Mouse (Mus musculus) liver, embryonic 13.5 days (tissue): ENCODE measurements around the gene 2310033P09Rik. TPM values are rescaled to one million over a fixed set of nuclear protein-coding genes. Genes with fewer than 3 reads are reported as not detected.

Experiments
- ATAC-seq: fragments of 200-750 bp; cut with Nextera tagmentation; 2 replicates; pipeline ENCODE4 v1.8.0; 2017; ENCODE audit warnings: low read depth, mild to moderate bottlenecking, moderate number of reproducible peaks, moderate library complexity
- DNase-seq: peaks from one replicate; pipeline ENCODE4 v3.0.0; 2022
- H3K27ac ChIP-seq: fragments of 300-500 bp; sonication (generic); 2 replicates; pipeline ENCODE4 v1.5.1; 2015; ENCODE audit warnings: moderate library complexity, mild to moderate bottlenecking, inconsistent platforms
- H3K27me3 ChIP-seq: fragments of 300-500 bp; sonication (generic); 2 replicates; pipeline ENCODE4 v1.6.1; 2015; ENCODE audit warnings: mild to moderate bottlenecking, inconsistent platforms
- H3K36me3 ChIP-seq: fragments of 300-500 bp; sonication (generic); 2 replicates; pipeline ENCODE4 v1.6.1; 2015; ENCODE audit warnings: mild to moderate bottlenecking, inconsistent platforms
- H3K4me1 ChIP-seq: fragments of 300-500 bp; sonication (generic); replicated peaks from 2 replicates; pipeline ENCODE4 v1.6.1; 2015; ENCODE audit warnings: inconsistent platforms
- H3K4me2 ChIP-seq: fragments of 300-500 bp; sonication (generic); 2 replicates; pipeline ENCODE4 v1.6.1; 2015; ENCODE audit warnings: inconsistent platforms, mild to moderate bottlenecking, moderate library complexity
- H3K4me3 ChIP-seq: fragments of 300-500 bp; sonication (generic); replicated peaks from 2 replicates; pipeline ENCODE4 v1.5.1; 2015; ENCODE audit warnings: mild to moderate bottlenecking, inconsistent platforms
- H3K9ac ChIP-seq: fragments of 300-500 bp; sonication (generic); 2 replicates; pipeline ENCODE4 v1.6.1; 2015; ENCODE audit warnings: mild to moderate bottlenecking, inconsistent platforms
- H3K9me3 ChIP-seq: fragments of 300-500 bp; sonication (generic); replicated peaks from 2 replicates; pipeline ENCODE4 v1.6.1; 2016; ENCODE audit warnings: inconsistent platforms
- WGBS: fragments of 180-500 bp; shearing (Covaris S2); methylation state at CpG from one replicate; pipeline ENCODE4 v1.1.7; 2015; ENCODE audit not compliant: insufficient replicate concordance; 5-methylcytosine and 5-hydroxymethylcytosine counted together
- polyA plus RNA-seq: library from polyadenylated mRNA; unstranded; fragments of >200 nt; fragmentation: Nextera tagmentation; extraction: Ambion mirVana; gene quantifications from 2 replicates; pipeline ENCODE4 v1.2.1, GENCODE M21; 2015

Gene 2310033P09Rik
- polyA plus RNA-seq, 1 experiment from 2014 or later, result 26.2 TPM

- ATAC-seq, result no peak
Observed at GRCm38 (mm10) chr11:59174189-59174838, 33.8 kb upstream of the 2310033P09Rik start.

GRCm38 (mm10) chr11:59176475-59176874 is 31.6 kb upstream of the 2310033P09Rik start:
- DNase-seq, result no peak

More at GRCm38 (mm10) chr11:59174189-59174838, 33.8 kb upstream of the 2310033P09Rik start:
- DNase-seq, result no peak
- Histone ChIP-seq H3K9ac (no peak overlapping the region), H3K4me1 (peaks cover 7% of the 10 kb centered on the region; the same call in 1 of the 2 replicates), H3K4me2 (no peak overlapping the region), H3K36me3 (no peaks in the 10 kb centered on the region), H3K4me3 (no peak overlapping the region), H3K27ac (no peak overlapping the region), H3K9me3 (no peaks in the 10 kb centered on the region), H3K27me3 (peaks cover 81% of the 10 kb centered on the region)
- 49% methylated on average over 6 of the region's 6 CpGs for WGBS

GRCm38 (mm10) chr11:59176921-59177320 is 31.2 kb upstream of the 2310033P09Rik start:
- Histone ChIP-seq H3K4me3 (0 out of 2 replicates have a peak overlapping the region, but pooled peaks have one; percentile 1), H3K4me1 (peaks cover 13% of the 10 kb centered on the region; the same call in 1 of the 2 replicates), H3K9ac (no peak overlapping the region)

More at GRCm38 (mm10) chr11:59176475-59176874, 31.6 kb upstream of the 2310033P09Rik start:
- H3K27me3 ChIP-seq, result peaks cover 90% of the 10 kb centered on the region
- no peaks in the 10 kb centered on the region for H3K9me3 ChIP-seq
- no peak for ATAC-seq
- H3K4me2 ChIP-seq, result no peak overlapping the region
- 6% methylated on average over 48 of the region's 48 CpGs for WGBS
- peaks cover 13% of the 10 kb centered on the region; the same call in 1 of the 2 replicates for H3K4me1 ChIP-seq
- H3K4me3 ChIP-seq, result 0 out of 2 replicates have a peak overlapping the region, but pooled peaks have one; percentile 1
- no peak overlapping the region for H3K27ac ChIP-seq
- no peaks in the 10 kb centered on the region for H3K36me3 ChIP-seq
- H3K9ac ChIP-seq, result no peak overlapping the region

GRCm38 (mm10) chr11:59182864-59183331 is 25.2 kb upstream of the 2310033P09Rik start, which contains the start of gene Gjc2:
Gjc2 (minus strand) TSS chr11:59183213.
- ATAC-seq, result no peak; the same call in 1 of the 2 replicates

More at GRCm38 (mm10) chr11:59176921-59177320, 31.2 kb upstream of the 2310033P09Rik start:
- Histone ChIP-seq H3K9me3 (no peaks in the 10 kb centered on the region), H3K4me2 (no peak overlapping the region), H3K36me3 (no peaks in the 10 kb centered on the region), H3K27me3 (peaks cover 87% of the 10 kb centered on the region), H3K27ac (no peak overlapping the region)
- WGBS, result 10% methylated on average over 34 of the region's 34 CpGs
- no peak for DNase-seq
- no peak for ATAC-seq

GRCm38 (mm10) chr11:59183821-59184220 is 24.3 kb upstream of the 2310033P09Rik start:
- peaks cover 41% of the 10 kb centered on the region for H3K4me1 ChIP-seq
- no peaks in the 10 kb centered on the region for H3K9me3 ChIP-seq
- peak overlapping the region; percentile 52 for H3K9ac ChIP-seq
- peak; percentile 69 for ATAC-seq
- WGBS, result 11% methylated on average over 3 of the region's 3 CpGs
- H3K27ac ChIP-seq, result peak overlapping the region; percentile 72
- peak; percentile 46 for DNase-seq
- peaks cover 19% of the 10 kb centered on the region for H3K27me3 ChIP-seq
- no peak overlapping the region for H3K4me3 ChIP-seq
- no peak overlapping the region for H3K4me2 ChIP-seq
- H3K36me3 ChIP-seq, result peaks cover 41% of the 10 kb centered on the region

More at GRCm38 (mm10) chr11:59182864-59183331, 25.2 kb upstream of the 2310033P09Rik start, which contains the start of gene Gjc2:
- Histone ChIP-seq H3K9ac (peak within 1 kb of the TSS; percentile 52), H3K9me3 (no peaks in the 10 kb centered on the region), H3K27me3 (peaks cover 28% of the 10 kb centered on the region), H3K4me2 (no peak within 1 kb of the TSS), H3K27ac (peak within 1 kb of the TSS; percentile 72), H3K4me3 (no peak within 1 kb of the TSS), H3K4me1 (peaks cover 35% of the 10 kb centered on the region), H3K36me3 (peaks cover 41% of the 10 kb centered on the region)
- WGBS, result 51% methylated on average over 3 of the region's 3 CpGs
- no peak for DNase-seq

GRCm38 (mm10) chr11:59185490-59185889 is 22.6 kb upstream of the 2310033P09Rik start:
- Histone ChIP-seq H3K4me1 (peaks cover 52% of the 10 kb centered on the region), H3K4me3 (no peak overlapping the region), H3K27me3 (peaks cover 2% of the 10 kb centered on the region; the same call in 1 of the 2 replicates), H3K4me2 (no peak overlapping the region), H3K9me3 (no peaks in the 10 kb centered on the region), H3K9ac (no peak overlapping the region), H3K27ac (peak overlapping the region; percentile 6; the same call in 1 of the 2 replicates), H3K36me3 (peaks cover 41% of the 10 kb centered on the region)
- WGBS, result 77% methylated on average over 5 of the region's 5 CpGs
- ATAC-seq, result no peak
- no peak for DNase-seq

- H3K9me3 ChIP-seq, result no peaks in the 10 kb centered on the region
- WGBS, result 67% methylated on average over 6 of the region's 6 CpGs
- H3K4me2 ChIP-seq, result no peak overlapping the region
- H3K27me3 ChIP-seq, result no peaks in the 10 kb centered on the region
- no peak overlapping the region for H3K4me3 ChIP-seq
- ATAC-seq, result no peak
- DNase-seq, result no peak
- peaks cover 37% of the 10 kb centered on the region for H3K36me3 ChIP-seq
- no peak overlapping the region for H3K9ac ChIP-seq
- H3K27ac ChIP-seq, result 0 out of 2 replicates have a peak overlapping the region, but pooled peaks have one; percentile 13
- peaks cover 57% of the 10 kb centered on the region for H3K4me1 ChIP-seq
Observed at GRCm38 (mm10) chr11:59187706-59188105, 20.4 kb upstream of the 2310033P09Rik start.

GRCm38 (mm10) chr11:59191231-59192058 is 16.7 kb upstream of the 2310033P09Rik start:
- H3K36me3 ChIP-seq, result peaks cover 7% of the 10 kb centered on the region
- H3K9ac ChIP-seq, result peak overlapping the region; percentile 85
- peak overlapping the region; percentile 96 for H3K4me2 ChIP-seq
- H3K9me3 ChIP-seq, result no peaks in the 10 kb centered on the region
- peak overlapping the region; percentile 78 for H3K4me3 ChIP-seq
- no peaks in the 10 kb centered on the region for H3K27me3 ChIP-seq
- ATAC-seq (peak; percentile 94), DNase-seq (peak; percentile 90)
- H3K4me1 ChIP-seq, result peaks cover 41% of the 10 kb centered on the region
- peak overlapping the region; percentile 97 for H3K27ac ChIP-seq
- under 1% methylated on average over 59 of the region's 59 CpGs for WGBS

GRCm38 (mm10) chr11:59192059-59192386 is 16.1 kb upstream of the 2310033P09Rik start, which contains the start of gene Guk1:
Guk1 (minus strand) TSS chr11:59192212.
- ATAC-seq, result no peak; the same call in 1 of the 2 replicates
- Histone ChIP-seq H3K4me2 (peak within 1 kb of the TSS; percentile 96), H3K27me3 (no peaks in the 10 kb centered on the region), H3K27ac (peak within 1 kb of the TSS; percentile 97), H3K4me1 (peaks cover 40% of the 10 kb centered on the region), H3K9ac (peak within 1 kb of the TSS; percentile 85), H3K36me3 (0 out of 2 replicates have a peak, but pooled peaks cover 3% of the 10 kb centered on the region), H3K9me3 (no peaks in the 10 kb centered on the region), H3K4me3 (peak within 1 kb of the TSS; percentile 78)
- 5% methylated on average over 16 of the region's 16 CpGs for WGBS
- DNase-seq, result no peak

- Histone ChIP-seq H3K4me3 (no peak overlapping the region), H3K9me3 (no peaks in the 10 kb centered on the region), H3K4me1 (peaks cover 31% of the 10 kb centered on the region), H3K27me3 (no peaks in the 10 kb centered on the region), H3K27ac (no peak overlapping the region), H3K9ac (no peak overlapping the region), H3K4me2 (no peak overlapping the region), H3K36me3 (peaks cover 17% of the 10 kb centered on the region; the same call in 1 of the 2 replicates)
- no peak for DNase-seq
- ATAC-seq, result no peak
Observed at GRCm38 (mm10) chr11:59196230-59196629, 11.9 kb upstream of the 2310033P09Rik start.
